Mouse (Mus musculus) liver, embryonic 13.5 days (tissue): ENCODE measurements around the gene Nudt3. TPM values are rescaled to one million over a fixed set of nuclear protein-coding genes. Genes with fewer than 3 reads are reported as not detected.

Experiments
- ATAC-seq: fragments of 200-750 bp; cut with Nextera tagmentation; 2 replicates; pipeline ENCODE4 v1.8.0; 2017; ENCODE audit warnings: low read depth, mild to moderate bottlenecking, moderate number of reproducible peaks, moderate library complexity
- DNase-seq: peaks from one replicate; pipeline ENCODE4 v3.0.0; 2022
- H3K27ac ChIP-seq: fragments of 300-500 bp; sonication (generic); 2 replicates; pipeline ENCODE4 v1.5.1; 2015; ENCODE audit warnings: moderate library complexity, mild to moderate bottlenecking, inconsistent platforms
- H3K27me3 ChIP-seq: fragments of 300-500 bp; sonication (generic); 2 replicates; pipeline ENCODE4 v1.6.1; 2015; ENCODE audit warnings: mild to moderate bottlenecking, inconsistent platforms
- H3K36me3 ChIP-seq: fragments of 300-500 bp; sonication (generic); 2 replicates; pipeline ENCODE4 v1.6.1; 2015; ENCODE audit warnings: mild to moderate bottlenecking, inconsistent platforms
- H3K4me1 ChIP-seq: fragments of 300-500 bp; sonication (generic); replicated peaks from 2 replicates; pipeline ENCODE4 v1.6.1; 2015; ENCODE audit warnings: inconsistent platforms
- H3K4me2 ChIP-seq: fragments of 300-500 bp; sonication (generic); 2 replicates; pipeline ENCODE4 v1.6.1; 2015; ENCODE audit warnings: inconsistent platforms, mild to moderate bottlenecking, moderate library complexity
- H3K4me3 ChIP-seq: fragments of 300-500 bp; sonication (generic); replicated peaks from 2 replicates; pipeline ENCODE4 v1.5.1; 2015; ENCODE audit warnings: mild to moderate bottlenecking, inconsistent platforms
- H3K9ac ChIP-seq: fragments of 300-500 bp; sonication (generic); 2 replicates; pipeline ENCODE4 v1.6.1; 2015; ENCODE audit warnings: mild to moderate bottlenecking, inconsistent platforms
- H3K9me3 ChIP-seq: fragments of 300-500 bp; sonication (generic); replicated peaks from 2 replicates; pipeline ENCODE4 v1.6.1; 2016; ENCODE audit warnings: inconsistent platforms
- WGBS: fragments of 180-500 bp; shearing (Covaris S2); methylation state at CpG from one replicate; pipeline ENCODE4 v1.1.7; 2015; ENCODE audit not compliant: insufficient replicate concordance; 5-methylcytosine and 5-hydroxymethylcytosine counted together
- polyA plus RNA-seq: library from polyadenylated mRNA; unstranded; fragments of >200 nt; fragmentation: Nextera tagmentation; extraction: Ambion mirVana; gene quantifications from 2 replicates; pipeline ENCODE4 v1.2.1, GENCODE M21; 2015

Gene Nudt3
- polyA plus RNA-seq, 1 experiment from 2014 or later, result 31.3 TPM

DNA sequence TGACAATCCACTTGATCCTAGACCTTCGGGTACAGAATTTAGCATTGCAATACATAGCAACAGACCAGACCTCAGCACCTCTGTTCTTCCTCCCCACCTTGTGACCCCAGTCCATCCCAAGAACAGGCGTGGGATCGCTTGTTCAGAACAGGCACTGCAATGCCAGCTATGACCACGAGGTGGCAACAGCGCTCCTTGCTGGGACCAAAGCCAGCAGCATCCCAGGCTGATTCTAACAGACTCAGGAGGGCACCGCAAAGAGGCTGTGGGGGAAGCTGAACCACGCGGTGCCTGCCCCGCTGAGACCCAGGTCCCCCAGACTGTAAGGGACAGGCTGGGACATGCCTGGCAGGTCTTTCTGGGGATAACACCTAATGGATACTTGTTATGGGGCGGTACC, 88.6 kb downstream of the Nudt3 start:
- H3K27ac ChIP-seq, result no peak overlapping the region
- H3K4me1 ChIP-seq, result peaks cover 19% of the 10 kb centered on the region
- 0 out of 2 replicates have a peak overlapping the region, but pooled peaks have one; percentile 17 for H3K4me2 ChIP-seq
- H3K9me3 ChIP-seq, result no peaks in the 10 kb centered on the region
- ATAC-seq, result peak; percentile 58
- no peak overlapping the region for H3K4me3 ChIP-seq
- DNase-seq, result peak; percentile 71
- WGBS, result 2% methylated on average over 10 of the region's 10 CpGs
- no peaks in the 10 kb centered on the region for H3K27me3 ChIP-seq
- no peak overlapping the region for H3K9ac ChIP-seq
- H3K36me3 ChIP-seq, result no peaks in the 10 kb centered on the region

DNA sequence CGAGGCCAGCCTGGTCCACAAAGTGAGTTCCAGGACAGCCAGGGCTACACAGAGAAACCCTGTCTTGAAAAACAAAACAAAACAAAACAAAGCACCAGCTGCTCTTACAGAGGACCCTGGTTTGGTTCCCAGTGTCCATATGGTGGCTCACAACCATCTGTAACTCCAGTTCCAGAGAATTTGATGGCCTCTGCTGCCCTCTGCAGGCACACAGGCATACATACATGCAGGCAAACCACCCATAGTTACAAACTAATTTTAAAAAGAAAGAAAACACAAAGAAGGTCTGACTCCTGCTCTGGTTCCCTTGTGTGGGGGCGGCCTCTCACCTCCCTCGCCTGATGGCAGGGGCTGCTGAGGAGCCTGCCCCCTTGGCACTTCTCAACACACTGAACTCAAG, 89.9 kb downstream of the Nudt3 start:
- no peak for DNase-seq
- H3K4me2 ChIP-seq, result no peak overlapping the region
- ATAC-seq, result no peak
- no peaks in the 10 kb centered on the region for H3K36me3 ChIP-seq
- no peak overlapping the region for H3K4me3 ChIP-seq
- 79% methylated on average over 3 of the region's 3 CpGs for WGBS
- peaks cover 19% of the 10 kb centered on the region for H3K4me1 ChIP-seq
- no peak overlapping the region for H3K27ac ChIP-seq
- H3K9me3 ChIP-seq, result no peaks in the 10 kb centered on the region
- H3K9ac ChIP-seq, result no peak overlapping the region
- H3K27me3 ChIP-seq, result no peaks in the 10 kb centered on the region

DNA sequence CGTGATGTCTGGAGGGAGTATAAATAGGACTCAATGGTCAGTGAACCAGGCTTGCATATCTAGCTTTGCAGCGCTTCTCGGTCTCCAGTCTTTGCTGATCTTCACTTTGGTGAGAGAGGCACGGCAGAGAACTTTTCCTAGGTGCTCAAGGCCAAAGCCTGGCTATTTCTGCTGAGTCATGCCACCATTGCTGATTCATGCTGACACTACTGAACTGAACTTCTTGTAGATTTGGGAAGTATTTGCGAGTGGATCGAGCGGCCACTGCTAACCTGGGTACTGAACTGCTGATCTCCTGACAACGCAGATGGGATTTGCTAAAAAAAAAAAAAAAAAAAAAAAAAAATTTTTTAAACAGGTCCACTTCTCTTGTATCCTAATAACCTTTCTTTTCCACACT, 91.2 kb downstream of the Nudt3 start:
- DNase-seq, result no peak
- ATAC-seq, result peak; percentile 46; the same call in 1 of the 2 replicates

More for the DNA sequence above, 91.2 kb downstream of the Nudt3 start:
- Histone ChIP-seq H3K36me3 (no peaks in the 10 kb centered on the region), H3K4me3 (no peak overlapping the region), H3K4me2 (no peak overlapping the region), H3K9me3 (no peaks in the 10 kb centered on the region), H3K4me1 (peaks cover 19% of the 10 kb centered on the region), H3K27me3 (no peaks in the 10 kb centered on the region), H3K27ac (peak overlapping the region; percentile 69), H3K9ac (no peak overlapping the region)
- 59% methylated on average over 8 of the region's 8 CpGs for WGBS

Other genes with a start within 250 kb of the Nudt3 start
- not detected in 2 replicates for gene Grm4, start 102.1 kb downstream of the Nudt3 start, polyA plus RNA-seq
- 226 and 262 TPM in 2 replicates for gene Hmga1, start 67.0 kb downstream of the Nudt3 start, polyA plus RNA-seq
- 13.1 and 13.7 TPM in 2 replicates for gene AI413582, start 57.7 kb downstream of the Nudt3 start, polyA plus RNA-seq
- gene RPS10-NUDT3, start 11.7 kb upstream of the Nudt3 start, polyA plus RNA-seq, result not detected in 2 replicates
- gene Rps10, start 13.2 kb upstream of the Nudt3 start, polyA plus RNA-seq, result 778 and 786 TPM in 2 replicates
- 0.20 and 0.32 TPM in 2 replicates for gene Pacsin1, start 32.0 kb upstream of the Nudt3 start, polyA plus RNA-seq
- gene Spdef, start 105.5 kb upstream of the Nudt3 start, polyA plus RNA-seq, result not detected in 2 replicates
- gene D17Wsu92e, start 197.2 kb upstream of the Nudt3 start, polyA plus RNA-seq, result 13.2 and 13.3 TPM in 2 replicates
- 182 and 183 TPM in 2 replicates for gene Snrpc, start 214.7 kb upstream of the Nudt3 start, polyA plus RNA-seq
- 2.0 and 3.5 TPM in 2 replicates for gene Uhrf1bp1, start 232.9 kb upstream of the Nudt3 start, polyA plus RNA-seq